Mouse (Mus musculus): ENCODE data around the gene Ddx59. TPM values are rescaled to one million over a fixed set of nuclear protein-coding genes. Genes with fewer than 3 reads are reported as not detected.

Ddx59 gene
- polyA plus RNA-seq, 1 experiment from 2014 or later = 17.7 TPM

DNA sequence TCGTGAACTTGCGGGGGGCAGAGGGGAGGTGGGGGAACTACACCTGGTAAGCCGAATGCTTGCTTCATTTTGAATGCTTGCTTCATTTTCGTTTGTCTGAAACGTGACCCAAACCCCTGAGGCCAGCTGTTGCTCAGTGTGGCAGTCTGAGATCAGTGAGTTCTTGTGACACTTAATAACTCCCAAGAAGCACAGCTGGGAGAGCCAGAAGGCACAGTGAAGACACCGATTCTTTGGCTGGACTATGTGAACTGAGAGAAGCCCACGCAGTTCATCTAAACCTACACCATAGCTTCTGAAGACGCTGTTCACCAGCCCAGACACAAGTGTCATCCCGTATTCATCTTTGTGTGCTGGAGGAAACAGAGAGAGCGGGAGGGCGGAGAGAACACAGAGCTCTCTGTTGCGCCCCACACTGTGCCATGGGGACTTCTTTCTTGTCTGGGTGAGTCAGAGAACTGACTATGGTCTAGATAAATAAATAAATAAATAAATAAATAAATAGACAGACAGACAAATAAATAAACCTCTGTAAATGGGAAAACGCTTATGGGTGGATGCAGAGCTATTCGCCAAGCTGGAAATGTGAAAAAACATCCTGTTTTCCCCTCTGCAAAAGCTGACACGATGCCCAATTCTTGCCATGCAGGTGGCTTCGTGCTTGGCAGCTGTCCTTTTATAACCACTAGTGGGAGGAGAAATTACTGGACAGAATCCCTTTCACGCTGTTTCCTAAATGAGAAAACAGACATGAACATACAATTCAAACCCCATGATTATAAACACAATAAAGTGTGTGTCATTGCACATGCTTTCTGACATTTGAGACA, 40.9 kb downstream of the Ddx59 start:
- no peak for DNase-seq (ENCODE audit: low spot score)
- Histone ChIP-seq H3K36me3 (no peaks in the 10 kb centered on the region), H3K27me3 (ENCODE audit: insufficient read depth, poor library complexity, severe bottlenecking) (0 out of 2 replicates have a peak, but pooled peaks cover 5% of the 10 kb centered on the region), H3K4me1 (replicated peaks) (peaks cover 7% of the 10 kb centered on the region; the same call in 1 of the 2 replicates), H3K27ac (no peak overlapping the region), H3K4me3 (no peak overlapping the region), H3K9me3 (no peaks in the 10 kb centered on the region)
- WGBS = 78% methylated on average over 17 of the region's 17 CpGs

DNA sequence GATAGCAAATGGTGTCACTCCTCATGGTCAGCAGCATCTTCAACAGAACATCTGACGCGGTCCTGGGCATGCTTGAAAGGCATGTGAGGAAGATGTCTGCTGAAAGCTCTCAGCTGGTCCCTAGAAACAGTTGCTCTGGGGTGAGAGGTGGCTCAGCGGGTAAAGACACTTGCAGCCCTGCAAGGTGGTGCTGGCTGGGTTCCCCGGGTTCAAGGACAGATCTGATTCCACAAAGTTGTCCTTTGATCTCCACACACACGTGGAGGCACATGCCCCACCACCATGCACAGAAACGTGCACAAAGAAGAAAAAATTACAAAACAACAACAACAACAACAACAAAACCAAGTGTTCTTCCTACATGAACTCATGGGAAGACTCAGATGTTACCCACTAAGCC, 41.7 kb downstream of the Ddx59 start:
- 86% methylated on average over 6 of the region's 6 CpGs for WGBS

DNA sequence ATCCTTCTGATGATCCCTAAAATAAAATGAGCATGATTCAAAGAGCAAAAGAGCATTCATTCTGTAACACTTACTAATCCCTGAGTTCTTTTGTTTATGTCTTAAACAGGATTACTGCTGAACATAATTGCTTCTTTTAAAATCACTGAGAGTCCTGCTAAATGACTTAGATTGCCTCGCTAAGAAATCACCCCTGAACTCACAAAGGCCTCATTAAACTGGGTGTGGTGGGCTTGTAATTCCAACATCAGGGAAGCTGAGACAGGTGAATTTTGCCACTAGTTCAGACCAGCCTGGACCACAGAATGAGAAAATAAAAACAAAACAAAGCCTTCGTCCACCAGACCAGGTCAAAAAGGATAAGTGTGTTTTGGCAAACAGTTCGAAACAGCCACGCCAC, 42.3 kb downstream of the Ddx59 start:
- no peaks in the 10 kb centered on the region for H3K36me3 ChIP-seq
- peaks cover 4% of the 10 kb centered on the region; the same call in 1 of the 2 replicates for H3K4me1 ChIP-seq (replicated peaks)
- H3K4me3 ChIP-seq = no peak overlapping the region
- no peaks in the 10 kb centered on the region for H3K9me3 ChIP-seq
- DNase-seq (ENCODE audit: low spot score) = no peak
- no peak overlapping the region for H3K27ac ChIP-seq
- WGBS = 78% methylated on average over 4 of the region's 4 CpGs
- H3K27me3 ChIP-seq (ENCODE audit: insufficient read depth, poor library complexity, severe bottlenecking) = 0 out of 2 replicates have a peak, but pooled peaks cover 5% of the 10 kb centered on the region

More for the DNA sequence above, 41.7 kb downstream of the Ddx59 start:
- Histone ChIP-seq H3K4me3 (no peak overlapping the region), H3K36me3 (no peaks in the 10 kb centered on the region), H3K4me1 (replicated peaks) (peaks cover 7% of the 10 kb centered on the region; the same call in 1 of the 2 replicates), H3K9me3 (no peaks in the 10 kb centered on the region), H3K27me3 (ENCODE audit: insufficient read depth, poor library complexity, severe bottlenecking) (0 out of 2 replicates have a peak, but pooled peaks cover 5% of the 10 kb centered on the region), H3K27ac (no peak overlapping the region)
- DNase-seq (ENCODE audit: low spot score) = no peak

DNA sequence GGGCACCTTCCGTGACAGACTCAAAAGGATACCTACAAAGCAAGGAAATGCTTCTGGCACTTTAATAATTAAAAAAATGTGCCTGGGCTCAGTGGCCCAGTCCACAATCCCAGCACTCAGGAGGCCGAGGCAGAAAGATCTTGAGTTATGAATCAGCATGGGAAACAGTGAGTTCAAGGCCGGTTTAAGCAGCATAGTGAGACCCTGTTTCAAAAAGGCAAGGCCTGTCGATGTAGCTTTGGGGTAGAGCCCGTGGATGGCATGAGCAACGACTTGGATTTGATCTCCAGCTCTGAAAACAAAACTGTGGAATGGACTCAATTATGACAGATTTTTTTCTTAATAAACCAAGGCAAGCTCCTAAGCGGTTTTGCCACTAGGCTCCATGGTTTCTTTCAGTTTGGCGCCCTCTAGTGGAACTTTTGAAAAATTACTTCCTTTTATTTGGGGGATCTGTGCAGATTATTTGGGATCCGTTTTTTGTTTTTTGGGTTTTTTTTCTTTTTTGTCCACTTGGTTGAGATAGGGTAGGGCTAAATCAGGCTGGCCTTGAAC, 43.7 kb downstream of the Ddx59 start:
- Histone ChIP-seq H3K4me3 (no peak overlapping the region), H3K4me1 (replicated peaks) (no peaks in the 10 kb centered on the region), H3K27ac (no peak overlapping the region), H3K9me3 (no peaks in the 10 kb centered on the region), H3K36me3 (no peaks in the 10 kb centered on the region), H3K27me3 (ENCODE audit: insufficient read depth, poor library complexity, severe bottlenecking) (0 out of 2 replicates have a peak, but pooled peaks cover 5% of the 10 kb centered on the region)
- DNase-seq (ENCODE audit: low spot score) = peak; percentile 21
- WGBS = 30% methylated on average over 9 of the region's 9 CpGs

DNA sequence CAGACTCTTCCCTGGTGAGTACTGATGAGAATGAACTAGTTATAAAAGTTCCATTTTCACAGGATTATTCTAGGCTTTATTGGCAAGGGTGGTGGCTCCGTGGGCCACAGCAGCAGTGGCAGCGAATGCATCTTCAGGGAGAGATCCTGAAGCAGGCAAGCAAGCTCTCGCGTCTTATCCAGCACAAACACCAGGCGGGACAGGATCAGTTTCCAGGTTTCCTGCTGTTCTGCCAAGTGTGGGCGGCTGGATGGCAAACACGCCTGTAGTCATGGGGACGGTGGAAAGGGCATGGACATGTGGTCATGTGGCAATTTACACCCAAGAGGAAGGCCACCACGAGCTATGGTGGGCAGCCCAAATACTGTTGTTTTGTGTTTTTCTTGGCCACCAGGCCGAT, 47.4 kb downstream of the Ddx59 start:
- no peak for DNase-seq (ENCODE audit: low spot score)
- H3K27ac ChIP-seq = no peak overlapping the region
- no peaks in the 10 kb centered on the region for H3K9me3 ChIP-seq
- no peaks in the 10 kb centered on the region for H3K27me3 ChIP-seq (ENCODE audit: insufficient read depth, poor library complexity, severe bottlenecking)
- H3K4me1 ChIP-seq (replicated peaks) = peaks cover 11% of the 10 kb centered on the region
- WGBS = 59% methylated on average over 10 of the region's 10 CpGs
- no peaks in the 10 kb centered on the region for H3K36me3 ChIP-seq
- H3K4me3 ChIP-seq = no peak overlapping the region

DNA sequence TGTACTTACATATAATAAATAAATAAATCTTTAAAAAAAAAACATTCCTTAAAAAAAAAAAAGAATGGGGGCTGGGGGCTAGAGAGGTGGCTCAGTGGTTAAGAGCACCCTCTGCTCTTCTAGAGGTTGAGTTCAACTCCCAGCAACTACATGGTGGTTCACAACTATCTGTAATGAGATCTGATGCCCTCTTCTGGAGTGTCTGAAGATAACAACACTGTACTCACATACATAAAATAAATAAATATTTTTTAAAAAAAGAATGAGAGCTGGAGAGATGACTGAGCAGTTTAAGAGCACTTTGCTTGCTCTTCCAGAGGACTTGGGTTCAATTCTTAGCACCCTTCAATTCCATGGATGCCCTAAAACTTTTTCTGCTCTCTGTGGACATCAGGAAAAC, 50.1 kb downstream of the Ddx59 start:
- Histone ChIP-seq H3K4me3 (no peak overlapping the region), H3K27me3 (ENCODE audit: insufficient read depth, poor library complexity, severe bottlenecking) (no peaks in the 10 kb centered on the region), H3K27ac (no peak overlapping the region), H3K9me3 (no peaks in the 10 kb centered on the region), H3K4me1 (replicated peaks) (peaks cover 17% of the 10 kb centered on the region), H3K36me3 (peaks cover 21% of the 10 kb centered on the region)
- DNase-seq (ENCODE audit: low spot score) = no peak

DNA sequence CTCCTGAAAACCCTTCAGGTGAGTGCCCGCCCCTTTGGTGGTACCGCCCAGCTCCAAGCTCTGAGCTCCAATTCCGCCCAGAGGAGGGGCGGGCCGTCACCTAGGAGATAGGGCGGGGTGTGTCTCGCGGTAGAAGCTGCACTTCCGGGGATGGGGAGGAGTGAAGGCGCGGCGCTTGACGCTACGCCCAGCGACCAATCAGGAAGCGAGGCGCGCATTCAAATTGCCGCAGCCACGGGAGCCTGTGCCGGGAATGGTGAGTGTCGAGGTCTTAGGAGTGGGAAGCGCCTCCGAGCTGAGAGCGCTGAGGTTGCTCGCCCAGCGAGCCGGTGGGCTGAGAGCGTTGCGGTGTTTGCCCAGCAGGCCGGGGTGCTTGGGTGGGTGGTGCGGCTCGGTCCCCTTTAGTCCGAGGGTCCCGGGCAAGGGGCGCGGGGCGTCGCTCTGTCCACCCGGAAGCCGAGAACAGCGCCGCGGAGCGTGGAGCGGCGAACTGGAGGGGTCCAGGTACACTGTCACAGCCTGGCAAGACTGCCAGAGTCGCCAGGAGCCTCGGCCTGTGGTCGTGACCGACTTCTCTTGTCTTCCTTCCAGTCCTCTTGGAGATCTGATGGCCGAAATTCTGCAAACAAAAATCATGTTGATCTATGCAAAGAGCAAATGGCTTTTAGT, 51.2 kb downstream of the Ddx59 start, which contains the start of gene Kif14:
Gene Kif14, plus strand, starts transcription at position 201 of the 669 bp plus-strand sequence.
- peak; percentile 99 for DNase-seq (ENCODE audit: low spot score)
- H3K27me3 ChIP-seq (ENCODE audit: insufficient read depth, poor library complexity, severe bottlenecking) = no peaks in the 10 kb centered on the region
- H3K4me3 ChIP-seq = peak within 1 kb of the TSS; percentile 83
- no peaks in the 10 kb centered on the region for H3K9me3 ChIP-seq
- peak within 1 kb of the TSS; percentile 94 for H3K27ac ChIP-seq
- under 1% methylated on average over 52 of the region's 52 CpGs for WGBS
- peaks cover 28% of the 10 kb centered on the region for H3K36me3 ChIP-seq
- peaks cover 27% of the 10 kb centered on the region for H3K4me1 ChIP-seq (replicated peaks)

DNA sequence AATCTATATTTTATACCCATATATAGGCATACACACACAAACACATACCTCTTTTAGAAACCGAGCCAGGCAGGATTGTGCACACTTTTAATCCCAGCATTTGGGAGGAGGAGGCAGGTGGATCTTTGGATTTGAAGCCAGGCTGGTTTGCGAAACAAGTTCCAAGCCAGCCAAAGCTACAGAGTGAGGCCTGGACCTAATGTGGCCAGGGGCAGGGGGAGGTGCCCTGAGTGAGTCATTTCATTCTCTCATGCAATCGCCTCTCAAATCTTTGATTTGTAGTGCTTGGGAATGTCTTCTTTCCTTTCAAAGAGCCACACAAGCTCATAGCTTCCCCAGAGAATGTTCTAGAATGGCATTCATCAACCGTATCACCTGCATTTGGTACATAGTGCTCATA, 54.3 kb downstream of the Ddx59 start:
- Histone ChIP-seq H3K9me3 (no peaks in the 10 kb centered on the region), H3K4me1 (replicated peaks) (peaks cover 28% of the 10 kb centered on the region), H3K27me3 (ENCODE audit: insufficient read depth, poor library complexity, severe bottlenecking) (no peaks in the 10 kb centered on the region), H3K4me3 (no peak overlapping the region), H3K27ac (no peak overlapping the region), H3K36me3 (peaks cover 59% of the 10 kb centered on the region)
- DNase-seq (ENCODE audit: low spot score) = no peak
- 93% methylated on average over 4 of the region's 4 CpGs for WGBS

DNA sequence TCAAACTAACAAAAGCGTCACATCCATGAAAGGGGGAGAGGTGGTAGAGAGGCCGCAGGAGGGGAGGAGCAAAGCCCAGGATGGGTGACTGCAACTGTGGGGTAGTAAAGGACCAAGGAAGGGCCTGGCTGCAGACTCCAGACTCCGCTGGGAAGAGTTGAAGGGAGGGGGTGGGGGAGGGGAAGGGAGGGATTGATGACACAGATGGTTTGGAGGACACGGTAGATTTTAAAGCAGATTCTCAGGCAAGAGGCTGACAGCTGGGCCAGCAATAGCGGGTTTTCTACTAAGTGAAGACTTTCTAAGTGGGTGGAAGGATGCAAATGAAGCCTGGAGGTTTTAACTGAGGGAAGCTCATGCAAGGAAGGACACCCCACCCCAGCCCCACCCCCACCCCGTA, 55.4 kb downstream of the Ddx59 start:
- peak; percentile 56 for DNase-seq (ENCODE audit: low spot score)
- peaks cover 28% of the 10 kb centered on the region for H3K4me1 ChIP-seq (replicated peaks)
- H3K9me3 ChIP-seq = no peaks in the 10 kb centered on the region
- peak overlapping the region; percentile 22 for H3K4me3 ChIP-seq
- 11% methylated on average over 6 of the region's 6 CpGs for WGBS
- peaks cover 68% of the 10 kb centered on the region for H3K36me3 ChIP-seq
- H3K27me3 ChIP-seq (ENCODE audit: insufficient read depth, poor library complexity, severe bottlenecking) = no peaks in the 10 kb centered on the region
- 0 out of 2 replicates have a peak overlapping the region, but pooled peaks have one; percentile 41 for H3K27ac ChIP-seq

Other genes with a start within 250 kb of the Ddx59 start
- gene Mroh3, start 202.4 kb upstream of the Ddx59 start, polyA plus RNA-seq (2016; fragmentation: Nextera tagmentation; extraction: Ambion mirVana) = 0.40 and 0.47 TPM in 2 replicates
- gene Inava, start 181.0 kb upstream of the Ddx59 start, polyA plus RNA-seq (2016; fragmentation: Nextera tagmentation; extraction: Ambion mirVana) = 19.8 and 25.6 TPM in 2 replicates
- not detected in 2 replicates for gene Gpr25, start 154.4 kb upstream of the Ddx59 start, polyA plus RNA-seq (2016; fragmentation: Nextera tagmentation; extraction: Ambion mirVana)
- 13.2 and 13.3 TPM in 2 replicates for gene Camsap2, start 69.2 kb upstream of the Ddx59 start, polyA plus RNA-seq (2016; fragmentation: Nextera tagmentation; extraction: Ambion mirVana)
- 6.1 and 7.3 TPM in 2 replicates for gene Kif14, start 51.1 kb downstream of the Ddx59 start, polyA plus RNA-seq (2016; fragmentation: Nextera tagmentation; extraction: Ambion mirVana)
- gene Zfp281, start 209.6 kb downstream of the Ddx59 start, polyA plus RNA-seq (2016; fragmentation: Nextera tagmentation; extraction: Ambion mirVana) = 22.9 and 27.7 TPM in 2 replicates

All from hindbrain, embryonic 10.5 days (tissue).